Mouse (Mus musculus): Measurements from ENCODE around the gene Sgta.

DNA sequence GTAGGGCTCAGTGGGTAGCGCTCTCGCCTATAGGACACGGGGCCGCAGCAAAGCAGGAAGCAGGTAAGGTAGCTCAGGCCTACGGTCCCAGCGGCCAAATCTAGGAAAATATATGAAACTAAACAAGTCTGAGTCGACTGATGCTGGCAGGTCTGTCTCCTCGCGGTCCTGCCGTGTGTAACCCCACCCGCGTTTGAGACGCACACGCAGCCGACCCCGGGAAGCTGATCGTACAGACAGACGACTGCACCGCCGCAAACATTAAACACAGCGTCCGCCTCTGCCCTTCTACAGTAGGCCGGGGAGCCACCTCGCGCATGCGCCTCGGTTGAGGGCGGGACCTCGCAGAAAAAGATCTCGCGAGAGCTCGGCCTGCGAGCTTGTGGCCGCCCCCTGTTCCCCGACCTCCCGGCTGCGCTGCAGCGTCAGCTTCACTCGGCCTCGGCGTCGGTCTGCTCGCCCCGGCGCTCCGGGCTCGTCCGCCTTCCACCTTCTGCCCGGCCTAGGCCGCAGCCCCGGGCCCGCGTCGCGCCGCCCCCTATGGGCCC lies 45.7 kb upstream of the Sgta start, which contains the start of gene Map2k2:
- TF ChIP-seq CTCF (IDR thresholded peaks at IDR 0.05; ENCODE audit: low read depth) (peak; percentile 4; the same call in 1 of the 2 replicates), EP300 (IDR thresholded peaks at IDR 0.05; ENCODE audit: low read depth) (no peak; the same call in 1 of the 2 replicates)
